Mouse (Mus musculus) intestine, embryonic 16.5 days (tissue): ENCODE data around the gene Slc40a1. TPM values are rescaled to one million over a fixed set of nuclear protein-coding genes. Genes with fewer than 3 reads are reported as not detected.
A peak's percentile ranks its signal among the peaks of the same experiment; 100 is the strongest.

Experiments
- ATAC-seq: fragments of 200-750 bp; cut with Nextera tagmentation; 2 replicates; pipeline ENCODE4 v1.8.0; 2017; ENCODE audit warnings: moderate TSS enrichment, moderate library complexity
- H3K27ac ChIP-seq: fragments of 300-500 bp; sonication (generic); 2 replicates; pipeline ENCODE4 v1.5.1; 2014; ENCODE audit warnings: mild to moderate bottlenecking, low read length
- H3K27me3 ChIP-seq: fragments of 300-500 bp; sonication (generic); replicated peaks from 2 replicates; pipeline ENCODE4 v1.6.1; 2014; ENCODE audit warnings: low read length, control low read depth, mixed read lengths; ENCODE audit not compliant: control insufficient read depth, insufficient read depth
- H3K36me3 ChIP-seq: fragments of 300-500 bp; sonication (generic); 2 replicates; pipeline ENCODE4 v1.6.1; 2014; ENCODE audit warnings: low read length, control low read depth; ENCODE audit not compliant: control insufficient read depth, insufficient read depth
- H3K4me1 ChIP-seq: fragments of 300-500 bp; sonication (generic); 2 replicates; pipeline ENCODE4 v1.6.1; 2014; ENCODE audit warnings: low read length, control low read depth, mixed read lengths; ENCODE audit not compliant: control insufficient read depth, insufficient read depth
- H3K4me2 ChIP-seq: fragments of 300-500 bp; sonication (generic); 2 replicates; pipeline ENCODE4 v1.6.1; 2014; ENCODE audit warnings: low read depth, low read length, control low read depth
- H3K4me3 ChIP-seq: fragments of 300-500 bp; sonication (generic); 2 replicates; pipeline ENCODE4 v1.5.1; 2014; ENCODE audit warnings: mild to moderate bottlenecking, low read length
- H3K9ac ChIP-seq: fragments of 300-500 bp; sonication (generic); 2 replicates; pipeline ENCODE4 v1.6.1; 2014; ENCODE audit warnings: low read depth, low read length
- H3K9me3 ChIP-seq: fragments of 300-500 bp; sonication (generic); 2 replicates; pipeline ENCODE4 v1.6.1; 2016; ENCODE audit warnings: low read length, control low read depth; ENCODE audit not compliant: control insufficient read depth
- WGBS: fragments of 180-500 bp; shearing (Covaris S2); extraction: QIAGEN DNeasy Blood & Tissue Kit; methylation state at CpG from one replicate; pipeline ENCODE4 v1.1.7; 2014; 5-methylcytosine and 5-hydroxymethylcytosine counted together
- polyA plus RNA-seq: library from polyadenylated mRNA; unstranded; fragments of >200 nt; fragmentation: Nextera tagmentation; extraction: Ambion mirVana; gene quantifications from 2 replicates; pipeline ENCODE4 v1.2.1, GENCODE M21; 2015

The Slc40a1 gene
- polyA plus RNA-seq, 1 experiment from 2014 or later = 205 TPM

- Histone ChIP-seq H3K9me3 (no peaks in the 10 kb centered on the region), H3K27me3 (no peaks in the 10 kb centered on the region), H3K4me1 (no peaks in the 10 kb centered on the region), H3K4me2 (no peak overlapping the region), H3K27ac (no peak overlapping the region), H3K9ac (no peak overlapping the region), H3K4me3 (no peak overlapping the region), H3K36me3 (no peaks in the 10 kb centered on the region)
- WGBS = 77% methylated on average over 6 of the region's 6 CpGs
- ATAC-seq = peak; percentile 75
Measured at GRCm38 (mm10) chr1:45894168-45894912, 32.0 kb downstream of the Slc40a1 start.

DNA sequence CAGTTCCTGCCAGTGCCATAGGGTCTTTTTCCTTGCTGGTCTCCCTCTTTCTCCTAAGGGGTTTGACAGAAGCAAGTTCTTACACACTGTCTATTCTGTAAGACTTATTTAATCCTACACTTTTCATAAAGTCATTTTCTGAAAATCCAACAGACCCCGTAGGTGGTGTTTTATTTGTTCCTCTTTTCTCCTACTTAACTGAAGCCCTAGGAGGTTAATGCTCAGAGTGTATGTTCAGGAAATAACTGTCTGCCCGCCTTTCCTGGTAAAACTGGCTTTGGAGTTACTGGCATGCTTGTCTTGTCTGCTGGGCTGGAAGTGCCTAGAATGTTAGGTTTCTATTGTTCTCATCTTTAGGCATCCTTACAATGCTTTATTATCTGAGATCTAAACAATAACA lies 34.3 kb downstream of the Slc40a1 start:
- H3K4me1 ChIP-seq = no peaks in the 10 kb centered on the region
- H3K9me3 ChIP-seq = no peaks in the 10 kb centered on the region
- H3K4me2 ChIP-seq = no peak overlapping the region
- ATAC-seq = no peak
- no peak overlapping the region for H3K4me3 ChIP-seq
- H3K27ac ChIP-seq = no peak overlapping the region
- WGBS = 72% methylated on average over 2 of the region's 2 CpGs
- H3K36me3 ChIP-seq = no peaks in the 10 kb centered on the region
- no peak overlapping the region for H3K9ac ChIP-seq
- H3K27me3 ChIP-seq = no peaks in the 10 kb centered on the region

DNA sequence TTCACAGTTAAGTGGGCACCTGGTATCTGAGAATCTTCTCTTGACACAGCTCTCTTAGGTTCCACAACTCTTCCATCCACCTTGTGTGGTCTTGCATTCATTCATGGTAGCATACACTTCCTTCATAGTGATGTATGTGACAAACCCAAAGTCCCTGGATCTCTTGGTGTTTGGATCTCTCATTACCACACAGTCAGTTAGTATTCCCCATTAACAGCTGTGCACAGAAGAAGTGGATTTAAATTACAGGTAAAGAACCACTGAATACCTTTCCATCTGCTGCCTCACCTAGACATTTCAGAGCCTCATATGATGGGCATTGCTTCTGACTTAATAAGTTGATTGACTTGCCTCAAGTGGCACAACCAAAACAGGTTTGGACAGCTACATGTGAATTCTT lies 36.1 kb downstream of the Slc40a1 start, which contains the start of gene Gm5269:
Gene Gm5269 (minus strand): TSS at position 101 of the 400 bp plus-strand sequence.
- Histone ChIP-seq H3K27me3 (no peaks in the 10 kb centered on the region), H3K9ac (no peak within 1 kb of the TSS), H3K4me1 (no peaks in the 10 kb centered on the region), H3K4me2 (no peak within 1 kb of the TSS), H3K4me3 (no peak within 1 kb of the TSS), H3K9me3 (no peaks in the 10 kb centered on the region), H3K27ac (no peak within 1 kb of the TSS), H3K36me3 (no peaks in the 10 kb centered on the region)
- no peak for ATAC-seq

GRCm38 (mm10) chr1:45886800-45887199 lies 39.5 kb downstream of the Slc40a1 start:
- H3K4me3 ChIP-seq = no peak overlapping the region
- no peaks in the 10 kb centered on the region for H3K27me3 ChIP-seq
- H3K4me2 ChIP-seq = no peak overlapping the region
- peak; percentile 82 for ATAC-seq
- no peaks in the 10 kb centered on the region for H3K36me3 ChIP-seq
- no peaks in the 10 kb centered on the region for H3K9me3 ChIP-seq
- no peaks in the 10 kb centered on the region for H3K4me1 ChIP-seq
- WGBS = 64% methylated on average over 9 of the region's 9 CpGs
- H3K9ac ChIP-seq = no peak overlapping the region
- H3K27ac ChIP-seq = no peak overlapping the region

DNA sequence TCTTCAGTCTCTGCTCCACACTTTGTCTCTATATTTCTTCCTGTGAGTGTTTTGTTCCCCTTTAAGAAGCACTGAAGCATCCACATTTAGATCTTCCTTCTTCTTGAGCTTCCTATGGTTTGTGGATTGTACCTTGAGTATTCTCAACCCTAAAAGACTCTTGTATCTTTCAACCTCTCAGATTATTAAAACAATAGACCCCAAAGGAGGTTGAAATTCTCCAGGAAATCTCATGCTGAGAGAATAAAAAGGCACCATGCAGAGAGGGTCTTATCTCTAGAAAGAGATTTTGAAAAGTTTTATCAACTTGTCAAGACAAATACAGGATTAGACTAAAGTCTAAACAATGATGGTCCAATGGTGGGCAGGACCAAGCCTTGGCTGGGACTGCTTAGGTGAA lies 42.9 kb downstream of the Slc40a1 start:
- Histone ChIP-seq H3K27ac (no peak overlapping the region), H3K9me3 (no peaks in the 10 kb centered on the region), H3K4me1 (no peaks in the 10 kb centered on the region), H3K4me2 (no peak overlapping the region), H3K4me3 (no peak overlapping the region), H3K9ac (no peak overlapping the region), H3K36me3 (no peaks in the 10 kb centered on the region), H3K27me3 (no peaks in the 10 kb centered on the region)
- no peak for ATAC-seq

DNA sequence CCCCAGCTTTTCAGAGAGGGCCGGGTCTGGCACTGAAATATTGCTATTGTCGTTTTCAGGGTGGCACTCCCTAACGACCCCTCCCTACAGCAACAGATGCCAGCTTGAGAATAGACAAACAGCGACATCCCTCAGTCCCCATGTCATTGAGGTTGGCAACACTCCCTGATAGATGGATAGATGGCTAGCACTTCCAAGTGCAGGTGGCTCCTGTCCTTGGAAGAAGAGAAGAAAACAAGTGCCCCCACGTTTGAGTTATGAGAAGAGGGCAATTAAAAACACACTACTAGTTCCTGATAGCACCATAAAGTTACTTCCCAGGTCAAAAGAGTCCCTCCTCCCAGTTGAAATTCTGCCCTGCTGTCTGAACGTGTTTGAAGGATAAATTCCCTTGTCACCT lies 44.2 kb downstream of the Slc40a1 start:
- H3K27me3 ChIP-seq = no peaks in the 10 kb centered on the region
- no peak overlapping the region for H3K4me2 ChIP-seq
- H3K27ac ChIP-seq = no peak overlapping the region
- WGBS = 37% methylated on average over 6 of the region's 6 CpGs
- no peak overlapping the region for H3K9ac ChIP-seq
- no peak overlapping the region for H3K4me3 ChIP-seq
- H3K4me1 ChIP-seq = no peaks in the 10 kb centered on the region
- no peaks in the 10 kb centered on the region for H3K9me3 ChIP-seq
- no peaks in the 10 kb centered on the region for H3K36me3 ChIP-seq
- no peak for ATAC-seq

DNA sequence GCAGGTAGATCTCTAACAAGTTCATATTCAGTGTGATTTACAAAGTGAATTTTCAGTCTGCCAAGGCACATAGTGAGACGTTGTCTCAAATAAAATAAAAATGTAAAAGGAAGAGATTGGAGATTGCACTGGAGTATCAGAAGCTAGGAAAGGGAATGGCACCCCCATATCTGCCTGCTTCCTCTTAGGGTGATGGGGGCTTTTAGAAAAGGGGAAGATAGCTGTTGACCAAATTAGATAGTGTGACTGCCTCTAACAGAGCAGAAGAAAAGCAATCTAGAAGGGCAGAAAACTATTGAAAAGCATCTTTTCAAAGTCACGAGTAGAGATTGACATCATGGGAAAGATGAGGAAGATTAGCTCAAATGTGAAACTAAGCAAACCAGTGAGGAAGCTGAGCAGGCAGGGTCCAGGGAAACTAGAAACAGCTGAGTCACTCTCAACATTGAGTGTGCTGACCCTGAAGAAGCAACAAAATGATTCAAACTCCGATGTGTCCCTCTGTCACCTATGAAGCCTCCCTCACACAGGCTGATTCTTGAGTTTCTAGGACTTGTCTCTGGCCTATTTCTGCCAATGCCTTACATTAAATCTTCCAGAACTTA lies 45.0 kb downstream of the Slc40a1 start:
- H3K36me3 ChIP-seq = no peaks in the 10 kb centered on the region
- H3K27ac ChIP-seq = no peak overlapping the region
- no peaks in the 10 kb centered on the region for H3K9me3 ChIP-seq
- WGBS = 74% methylated on average over 3 of the region's 3 CpGs
- no peaks in the 10 kb centered on the region for H3K27me3 ChIP-seq
- no peak overlapping the region for H3K4me3 ChIP-seq
- no peak overlapping the region for H3K4me2 ChIP-seq
- H3K4me1 ChIP-seq = no peaks in the 10 kb centered on the region
- ATAC-seq = no peak
- no peak overlapping the region for H3K9ac ChIP-seq

- no peaks in the 10 kb centered on the region for H3K27me3 ChIP-seq
- H3K36me3 ChIP-seq = no peaks in the 10 kb centered on the region
- H3K9ac ChIP-seq = no peak overlapping the region
- ATAC-seq = peak; percentile 64
- H3K4me2 ChIP-seq = no peak overlapping the region
- H3K27ac ChIP-seq = no peak overlapping the region; the same call in 1 of the 2 replicates
- no peak overlapping the region for H3K4me3 ChIP-seq
- no peaks in the 10 kb centered on the region for H3K9me3 ChIP-seq
- WGBS = 54% methylated on average over 3 of the region's 3 CpGs
- no peaks in the 10 kb centered on the region for H3K4me1 ChIP-seq
Measured at GRCm38 (mm10) chr1:45877463-45877862, 48.9 kb downstream of the Slc40a1 start.

DNA sequence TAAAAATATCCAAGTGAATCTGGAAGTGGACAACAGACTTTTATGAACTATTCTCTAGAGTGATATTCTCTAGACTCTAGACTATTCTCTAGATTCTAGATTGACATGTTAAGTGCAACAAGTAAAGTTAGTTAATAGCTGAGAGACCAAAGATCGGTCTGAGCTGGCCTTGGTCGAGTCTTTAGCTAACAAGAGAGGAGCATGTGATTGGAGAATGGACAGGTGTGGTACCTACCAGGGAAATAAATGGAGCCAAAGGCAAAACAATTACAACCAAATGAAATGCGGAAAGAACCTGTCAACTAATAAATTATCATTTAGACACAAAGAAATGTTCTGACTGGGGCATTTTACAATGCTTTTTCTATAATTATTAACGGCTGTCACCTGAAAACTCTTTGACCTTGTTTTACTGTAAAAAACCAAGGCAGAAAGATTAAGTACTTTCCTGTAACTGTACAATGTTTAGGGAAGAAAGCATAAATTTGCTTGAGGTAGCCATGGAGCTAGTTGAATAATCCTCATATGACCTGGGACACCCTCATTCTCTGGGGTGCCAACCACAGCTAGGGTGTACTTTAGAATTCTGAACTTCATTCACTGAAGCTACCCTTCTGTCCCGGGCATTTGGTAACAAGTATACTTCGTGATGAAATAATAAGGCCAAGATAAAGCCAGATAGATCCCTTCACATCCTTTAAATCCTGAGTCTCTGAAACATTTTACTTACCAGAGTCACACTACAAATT lies 49.7 kb downstream of the Slc40a1 start:
- Histone ChIP-seq H3K27ac (peak overlapping the region; percentile 71), H3K9ac (no peak overlapping the region), H3K4me1 (no peaks in the 10 kb centered on the region), H3K27me3 (no peaks in the 10 kb centered on the region), H3K4me2 (no peak overlapping the region), H3K4me3 (no peak overlapping the region), H3K9me3 (no peaks in the 10 kb centered on the region), H3K36me3 (no peaks in the 10 kb centered on the region)
- ATAC-seq = peak; percentile 88
- WGBS = 74% methylated on average over 6 of the region's 6 CpGs
